Mouse (Mus musculus) ES-E14 (cell line): ENCODE measurements around the gene BC117090.

Experiments
- CHD2 ChIP-seq: IDR thresholded peaks from 2 replicates; pipeline ENCODE4 v1.6.1; 2014; ENCODE audit warnings: mild to moderate bottlenecking, low read depth, low read length, inconsistent platforms
- HCFC1 ChIP-seq: IDR thresholded peaks from 2 replicates; pipeline ENCODE4 v1.6.1; 2012; ENCODE audit warnings: low read length, inconsistent platforms, borderline replicate concordance; ENCODE audit not compliant: insufficient read depth

DNA sequence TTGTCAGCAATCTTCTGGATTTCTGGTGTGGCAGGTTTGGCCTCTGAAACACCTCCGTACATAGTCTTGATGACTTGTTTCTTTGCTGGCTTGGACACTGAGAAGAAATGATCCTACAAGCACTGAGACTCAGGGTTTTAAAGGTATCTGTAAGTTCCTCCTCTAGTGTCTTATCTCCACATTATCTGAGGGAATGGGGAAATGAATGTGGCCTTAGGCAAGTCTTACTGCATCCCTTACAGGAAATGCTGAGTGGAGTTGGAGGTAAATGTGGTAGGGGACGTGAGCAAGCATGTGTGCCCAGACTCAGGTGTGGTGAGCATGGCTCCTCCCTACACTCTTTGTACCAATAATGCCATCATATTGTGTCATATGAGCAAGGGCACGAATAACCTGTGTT lies at the start of gene BC117090:
- no peak for TF ChIP-seq CHD2
- TF ChIP-seq HCFC1: no peak
